Mouse (Mus musculus) left cerebral cortex, adult 11 months (tissue): Measurements from ENCODE around the gene Guk1.

ENCODE experiments used
- DNase-seq: peaks from one replicate; pipeline ENCODE4 v3.0.0; 2022; ENCODE audit warnings: low spot score

Guk1 gene

GRCm38 (mm10) chr11:59163255-59164236, 28.5 kb downstream of the Guk1 start, which contains the start of gene Iba57:
Iba57 (minus strand) TSS chr11:59163739.
- peak; percentile 98 for DNase-seq

GRCm38 (mm10) chr11:59162443-59163254, 29.4 kb downstream of the Guk1 start:
- no peak for DNase-seq

DNA sequence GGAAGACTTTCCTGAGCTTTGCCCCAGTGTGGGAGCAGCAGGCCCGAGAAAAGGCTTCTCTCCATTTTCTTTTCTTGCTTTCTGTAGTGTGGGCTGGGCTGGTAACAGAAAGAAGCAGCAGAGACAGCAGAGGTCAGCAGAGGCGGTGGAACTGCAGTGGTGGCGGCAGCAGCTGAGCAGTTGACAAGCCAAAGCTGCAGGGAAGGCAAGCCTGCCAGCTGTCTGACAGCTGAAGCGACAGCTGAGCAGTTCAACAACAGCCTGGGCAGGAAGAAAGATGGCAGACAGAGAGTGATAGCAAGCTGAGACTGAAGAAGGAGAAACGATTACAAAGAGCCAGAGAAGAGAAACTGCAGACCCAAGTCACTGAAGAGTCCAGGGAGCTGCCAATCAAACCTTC, 30.6 kb downstream of the Guk1 start:
- DNase-seq: no peak

DNA sequence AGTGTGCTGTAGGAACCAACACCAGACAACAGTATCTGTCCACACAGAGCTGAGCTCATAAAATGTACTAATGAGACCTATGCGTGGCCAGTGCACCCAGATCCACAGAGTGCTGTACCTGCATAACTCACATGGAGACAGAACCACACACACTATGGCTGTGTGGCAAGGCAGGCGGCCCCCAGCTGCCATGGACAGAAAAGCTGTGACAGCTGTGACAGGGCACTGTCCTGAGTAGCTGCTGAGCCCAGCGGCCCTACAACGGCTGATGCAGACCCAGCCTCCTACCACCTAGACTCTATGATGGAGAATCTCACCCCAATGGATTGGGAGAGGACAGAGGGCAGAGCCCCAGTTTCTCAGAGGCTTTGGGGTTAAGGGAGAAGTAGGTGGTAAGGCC, 32.5 kb downstream of the Guk1 start:
- no peak for DNase-seq

GRCm38 (mm10) chr11:59159099-59159498, 32.9 kb downstream of the Guk1 start:
- no peak for DNase-seq

DNA sequence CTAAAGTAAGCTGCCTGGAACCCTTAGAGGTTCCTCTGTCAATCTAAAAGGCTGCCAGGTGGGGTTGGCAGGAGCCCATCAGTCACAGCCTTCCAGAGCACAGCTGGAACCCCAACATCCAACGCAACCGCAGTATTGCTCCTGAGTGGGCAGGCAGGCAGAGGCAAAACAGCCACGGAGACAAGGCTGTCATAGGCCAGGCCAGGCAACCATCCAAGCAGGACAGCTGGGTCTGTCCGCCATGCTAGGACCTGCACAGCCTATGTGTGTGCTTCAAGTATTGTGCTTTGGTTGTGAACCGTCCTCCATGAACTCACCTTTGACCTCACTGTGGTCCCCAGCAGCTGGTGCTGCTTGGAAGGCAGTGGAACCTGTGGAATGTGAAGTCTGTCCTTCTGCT, 36.1 kb downstream of the Guk1 start:
- no peak for DNase-seq

DNA sequence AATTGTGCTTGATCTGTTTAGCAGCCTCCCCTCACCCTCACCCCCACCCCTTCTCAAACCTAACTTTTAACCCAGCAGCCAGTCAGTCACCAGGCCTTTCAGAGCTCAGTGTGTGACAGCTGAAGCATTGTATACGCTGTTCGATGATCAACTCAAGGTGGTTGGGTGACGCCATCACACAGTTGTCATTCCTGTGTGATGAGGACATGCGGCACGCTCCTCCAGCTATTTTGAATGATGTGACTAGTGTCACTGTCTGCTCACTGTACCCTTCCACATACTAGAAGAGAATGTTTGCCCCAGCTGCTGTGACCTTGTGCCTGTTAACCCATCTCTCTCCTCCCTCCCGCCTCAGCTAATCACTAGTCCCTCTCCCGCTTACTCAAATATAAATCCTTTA, 37.8 kb downstream of the Guk1 start:
- no peak for DNase-seq

- DNase-seq: no peak
Measured at GRCm38 (mm10) chr11:59151729-59152128, 40.3 kb downstream of the Guk1 start.

- no peak for DNase-seq
Measured at GRCm38 (mm10) chr11:59149302-59149701, 42.7 kb downstream of the Guk1 start.

DNA sequence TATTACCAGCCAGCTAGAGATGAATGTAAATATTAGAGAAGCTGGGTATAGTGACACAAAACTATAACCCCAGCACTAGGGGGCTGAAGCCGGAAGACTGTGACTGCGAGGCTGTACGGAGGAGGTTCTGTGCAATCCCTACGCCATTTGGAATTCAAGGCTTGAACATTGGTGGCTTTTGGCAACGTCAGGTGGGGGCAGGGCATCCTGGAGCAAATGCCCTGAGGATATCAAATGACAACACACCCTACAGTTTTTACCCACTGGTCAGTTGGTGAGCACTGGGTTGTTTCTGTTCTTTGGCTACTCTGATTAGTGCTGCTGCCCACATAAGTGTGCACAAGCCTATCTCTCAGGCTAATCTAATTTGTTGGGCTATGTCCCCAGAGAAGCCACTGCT, 49.0 kb downstream of the Guk1 start:
- no peak for DNase-seq

DNA sequence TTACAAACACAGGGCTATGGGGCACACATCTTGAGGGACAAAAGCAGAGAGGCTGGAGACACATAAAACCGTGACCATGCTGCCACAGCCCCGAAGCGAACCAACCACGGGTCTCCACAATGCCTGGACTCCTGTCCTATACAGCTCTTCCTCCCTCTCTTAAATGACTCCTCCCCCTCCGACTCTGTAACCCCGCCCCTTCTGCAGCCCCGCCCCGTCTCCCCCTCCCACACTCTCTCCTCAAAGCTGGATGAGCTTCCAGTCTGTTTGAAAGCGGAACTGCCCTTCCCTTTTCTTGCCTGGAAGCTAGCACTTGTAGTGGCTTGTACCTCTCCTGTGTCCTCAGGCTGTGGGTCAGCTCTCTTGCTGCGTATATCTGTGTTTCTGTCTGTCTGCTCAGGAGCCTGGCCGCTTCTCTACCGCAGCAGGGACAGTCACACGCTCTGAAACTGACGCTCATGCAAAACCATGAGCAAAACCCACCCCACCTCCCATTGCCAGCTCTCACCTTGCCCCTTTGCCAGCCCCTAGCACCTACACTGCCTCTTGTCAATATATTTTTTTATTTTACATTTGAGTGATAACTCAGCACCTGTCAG, 50.1 kb downstream of the Guk1 start:
- no peak for DNase-seq

DNA sequence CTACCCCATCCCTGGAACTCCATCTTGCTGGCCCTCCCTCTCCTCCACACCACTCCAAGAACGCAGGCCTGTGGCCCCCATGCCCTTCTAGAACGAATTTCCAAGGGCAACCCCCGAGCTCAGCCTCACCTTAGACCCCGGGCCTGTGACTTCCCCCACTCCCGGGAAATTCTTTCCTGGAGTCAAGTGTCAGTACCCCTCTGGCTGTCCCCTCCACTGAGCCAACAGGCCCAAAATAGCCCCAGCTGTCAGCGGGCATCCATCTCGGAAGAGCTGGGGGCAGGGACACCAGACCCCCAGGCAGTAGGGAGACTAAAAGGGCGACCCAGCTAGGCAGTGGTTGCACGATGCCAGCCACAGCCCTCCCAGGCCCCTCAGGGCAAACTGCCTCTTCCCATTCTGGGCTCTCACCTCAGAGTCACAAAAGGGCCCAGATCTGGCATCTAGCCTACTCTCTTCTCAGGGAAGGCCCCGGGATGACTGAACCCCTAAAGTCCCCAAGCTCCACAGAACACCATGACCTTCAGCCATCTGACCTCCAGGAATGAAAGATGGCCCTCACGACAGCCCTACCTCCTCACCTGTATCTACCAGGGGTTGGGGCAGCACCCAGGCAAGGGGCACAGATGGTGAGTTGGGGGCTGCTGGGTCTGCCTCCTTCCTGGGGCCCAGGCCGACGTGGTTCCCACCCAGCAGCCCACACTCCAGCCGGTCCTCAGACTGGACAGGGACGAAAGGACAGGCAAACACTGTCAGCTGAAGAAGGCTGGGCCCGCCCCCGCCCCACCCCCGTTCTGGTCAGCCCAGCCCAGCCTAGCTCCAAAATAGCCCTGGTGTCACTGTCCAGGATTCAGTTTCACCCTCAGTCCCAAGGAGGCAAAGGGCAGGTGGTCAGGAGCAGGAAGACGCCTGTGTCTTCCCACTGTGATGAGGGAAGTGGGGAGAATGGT, 53.2 kb downstream of the Guk1 start:
- no peak for DNase-seq

GRCm38 (mm10) chr11:59136994-59137706, 54.9 kb downstream of the Guk1 start:
- no peak for DNase-seq

GRCm38 (mm10) chr11:59135904-59136452, 56.0 kb downstream of the Guk1 start, which contains the start of gene Obscn:
Obscn (minus strand) TSS chr11:59136402.
- DNase-seq: no peak

DNA sequence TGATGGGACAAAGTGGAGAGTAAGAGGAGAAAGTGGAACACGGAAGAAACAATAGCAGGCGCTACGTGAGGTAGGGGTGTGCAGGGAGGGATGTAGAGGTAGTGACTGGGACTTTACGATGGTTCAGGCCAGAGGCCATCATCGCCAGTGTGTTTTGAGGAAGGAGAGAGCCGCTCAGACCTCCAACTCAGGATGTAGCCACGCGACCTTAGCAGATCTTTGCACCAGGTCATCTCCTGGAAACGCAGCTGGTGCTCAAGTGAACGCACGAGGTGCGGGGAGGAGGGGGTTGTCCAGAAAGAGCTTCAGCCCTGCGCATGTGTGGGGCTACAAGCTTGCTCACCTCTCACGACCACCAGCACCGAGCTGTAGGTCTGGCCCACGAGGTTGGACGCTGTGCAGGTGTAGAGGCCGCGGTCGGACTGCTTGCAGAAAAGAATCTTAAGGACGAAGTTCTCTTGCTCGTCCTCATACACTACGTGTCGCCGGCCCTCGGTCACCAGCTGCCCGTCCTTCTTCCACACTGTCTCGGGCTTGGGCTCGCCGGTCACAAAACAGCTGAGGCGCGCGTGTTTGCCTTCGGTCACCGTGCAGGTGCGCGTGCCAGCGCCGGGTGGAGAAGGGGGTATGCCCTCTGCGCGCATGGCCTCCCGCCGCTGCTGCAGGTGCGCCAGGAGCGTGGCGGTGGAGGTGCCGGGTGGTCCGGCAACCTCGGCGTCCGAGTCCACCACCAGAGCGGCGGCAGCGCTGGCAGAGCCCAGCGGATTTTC, 56.8 kb downstream of the Guk1 start:
- DNase-seq: no peak

- DNase-seq: no peak
Measured at GRCm38 (mm10) chr11:59134373-59134997, 57.5 kb downstream of the Guk1 start.
